Mouse (Mus musculus) intestine, embryonic 15.5 days (tissue): ENCODE measurements around the gene Lypd5. TPM values are rescaled to one million over a fixed set of nuclear protein-coding genes. Genes with fewer than 3 reads are reported as not detected.

Experiments used
- ATAC-seq: fragments of 200-750 bp; cut with Nextera tagmentation; 2 replicates; pipeline ENCODE4 v1.8.0; 2017; ENCODE audit warnings: moderate TSS enrichment, moderate library complexity
- H3K27ac ChIP-seq: fragments of 300-500 bp; sonication (generic); 2 replicates; pipeline ENCODE4 v1.5.1; 2015; ENCODE audit warnings: mild to moderate bottlenecking, inconsistent platforms
- H3K27me3 ChIP-seq: fragments of 300-500 bp; sonication (generic); replicated peaks from 2 replicates; pipeline ENCODE4 v1.6.1; 2015; ENCODE audit warnings: inconsistent platforms
- H3K36me3 ChIP-seq: fragments of 300-500 bp; sonication (generic); 2 replicates; pipeline ENCODE4 v1.6.1; 2015; ENCODE audit warnings: inconsistent platforms
- H3K4me1 ChIP-seq: fragments of 300-500 bp; sonication (generic); replicated peaks from 2 replicates; pipeline ENCODE4 v1.6.1; 2015; ENCODE audit warnings: inconsistent platforms
- H3K4me2 ChIP-seq: fragments of 300-500 bp; sonication (generic); replicated peaks from 2 replicates; pipeline ENCODE4 v1.6.1; 2015; ENCODE audit warnings: mild to moderate bottlenecking, inconsistent platforms
- H3K4me3 ChIP-seq: fragments of 300-500 bp; sonication (generic); replicated peaks from 2 replicates; pipeline ENCODE4 v1.5.1; 2015; ENCODE audit warnings: inconsistent platforms
- H3K9ac ChIP-seq: fragments of 300-500 bp; sonication (generic); 2 replicates; pipeline ENCODE4 v1.6.1; 2015; ENCODE audit warnings: inconsistent platforms
- H3K9me3 ChIP-seq: fragments of 300-500 bp; sonication (generic); 2 replicates; pipeline ENCODE4 v1.6.1; 2016; ENCODE audit warnings: inconsistent platforms
- WGBS: fragments of 180-500 bp; shearing (Covaris S2); methylation state at CpG from one replicate; pipeline ENCODE4 v1.1.7; 2015; 5-methylcytosine and 5-hydroxymethylcytosine counted together
- polyA plus RNA-seq: library from polyadenylated mRNA; unstranded; fragments of >200 nt; fragmentation: Nextera tagmentation; extraction: Ambion mirVana; gene quantifications from 2 replicates; pipeline ENCODE4 v1.2.1, GENCODE M21; 2015

Gene Lypd5
- polyA plus RNA-seq: not detected in 2 replicates

GRCm38 (mm10) chr7:24348896-24349295 is at the start of gene Lypd5:
Lypd5 (plus strand) TSS chr7:24349196.
- Histone ChIP-seq H3K27me3 (no peaks in the 10 kb centered on the region), H3K27ac (no peak within 1 kb of the TSS), H3K4me1 (no peaks in the 10 kb centered on the region), H3K9me3 (no peaks in the 10 kb centered on the region), H3K9ac (no peak within 1 kb of the TSS), H3K36me3 (no peaks in the 10 kb centered on the region), H3K4me3 (no peak within 1 kb of the TSS), H3K4me2 (no peak within 1 kb of the TSS)
- WGBS: 30% methylated on average over 6 of the region's 6 CpGs
- ATAC-seq: no peak

GRCm38 (mm10) chr7:24299823-24300481 is 49.0 kb upstream of the Lypd5 start:
- ATAC-seq: peak; percentile 37
- H3K27ac ChIP-seq: peak overlapping the region; percentile 92
- under 1% methylated on average over 18 of the region's 18 CpGs for WGBS

GRCm38 (mm10) chr7:24300771-24301282 is 48.2 kb upstream of the Lypd5 start, which contains the start of gene Zfp61:
Zfp61 (minus strand) TSS chr7:24301232.
- peak within 1 kb of the TSS; percentile 64 for H3K27ac ChIP-seq
- H3K4me2 ChIP-seq: peak within 1 kb of the TSS; percentile 86
- H3K9ac ChIP-seq: no peak within 1 kb of the TSS
- H3K4me3 ChIP-seq: peak within 1 kb of the TSS; percentile 71
- peak; percentile 78 for ATAC-seq
- H3K36me3 ChIP-seq: peaks cover 7% of the 10 kb centered on the region; the same call in 1 of the 2 replicates
- H3K4me1 ChIP-seq: 0 out of 2 replicates have a peak, but pooled peaks cover 9% of the 10 kb centered on the region
- 2% methylated on average over 13 of the region's 13 CpGs for WGBS
- H3K27me3 ChIP-seq: no peaks in the 10 kb centered on the region
- no peaks in the 10 kb centered on the region for H3K9me3 ChIP-seq

More at GRCm38 (mm10) chr7:24299823-24300481, 49.0 kb upstream of the Lypd5 start:
- H3K9ac ChIP-seq: 0 out of 2 replicates have a peak overlapping the region, but pooled peaks have one; percentile 40
- no peaks in the 10 kb centered on the region for H3K9me3 ChIP-seq
- no peaks in the 10 kb centered on the region for H3K27me3 ChIP-seq
- H3K36me3 ChIP-seq: peaks cover 10% of the 10 kb centered on the region; the same call in 1 of the 2 replicates
- 0 out of 2 replicates have a peak, but pooled peaks cover 9% of the 10 kb centered on the region for H3K4me1 ChIP-seq
- H3K4me2 ChIP-seq: peak overlapping the region; percentile 86
- peak overlapping the region; percentile 71 for H3K4me3 ChIP-seq

- WGBS: 24% methylated on average over 29 of the region's 29 CpGs
- ATAC-seq: peak; percentile 78
- H3K27ac ChIP-seq: peak overlapping the region; percentile 59
- H3K9ac ChIP-seq: peak overlapping the region; percentile 73
- H3K4me1 ChIP-seq: 0 out of 2 replicates have a peak, but pooled peaks cover 5% of the 10 kb centered on the region
- H3K9me3 ChIP-seq: no peaks in the 10 kb centered on the region
- H3K4me3 ChIP-seq: peak overlapping the region; percentile 64
- H3K36me3 ChIP-seq: 0 out of 2 replicates have a peak, but pooled peaks cover 3% of the 10 kb centered on the region
- peak overlapping the region; percentile 90 for H3K4me2 ChIP-seq
- H3K27me3 ChIP-seq: peaks cover 10% of the 10 kb centered on the region; the same call in 1 of the 2 replicates
Observed at GRCm38 (mm10) chr7:24315726-24316566, 33.0 kb upstream of the Lypd5 start.

GRCm38 (mm10) chr7:24316567-24317092 is 32.4 kb upstream of the Lypd5 start, which contains the start of gene Zfp94:
Zfp94 (minus strand) TSS chr7:24316666.
- Histone ChIP-seq H3K9ac (peak within 1 kb of the TSS; percentile 73), H3K4me2 (peak within 1 kb of the TSS; percentile 90), H3K36me3 (no peaks in the 10 kb centered on the region), H3K9me3 (no peaks in the 10 kb centered on the region), H3K27me3 (peaks cover 10% of the 10 kb centered on the region; the same call in 1 of the 2 replicates), H3K4me3 (peak within 1 kb of the TSS; percentile 64), H3K27ac (peak within 1 kb of the TSS; percentile 59), H3K4me1 (0 out of 2 replicates have a peak, but pooled peaks cover 5% of the 10 kb centered on the region)
- 1% methylated on average over 33 of the region's 33 CpGs for WGBS
- peak; percentile 98 for ATAC-seq

- Histone ChIP-seq H3K36me3 (no peaks in the 10 kb centered on the region), H3K4me2 (no peak overlapping the region), H3K9ac (no peak overlapping the region), H3K4me1 (0 out of 2 replicates have a peak, but pooled peaks cover 5% of the 10 kb centered on the region), H3K9me3 (no peaks in the 10 kb centered on the region), H3K27ac (no peak overlapping the region), H3K27me3 (peaks cover 10% of the 10 kb centered on the region; the same call in 1 of the 2 replicates), H3K4me3 (no peak overlapping the region)
- WGBS: 66% methylated on average over 6 of the region's 6 CpGs
- ATAC-seq: no peak
Observed at GRCm38 (mm10) chr7:24318942-24319341, 30.1 kb upstream of the Lypd5 start.

- H3K9ac ChIP-seq: no peak overlapping the region
- no peak for ATAC-seq
- H3K36me3 ChIP-seq: no peaks in the 10 kb centered on the region
- H3K4me1 ChIP-seq: no peaks in the 10 kb centered on the region
- H3K27me3 ChIP-seq: peaks cover 10% of the 10 kb centered on the region
- no peak overlapping the region for H3K27ac ChIP-seq
- H3K4me3 ChIP-seq: no peak overlapping the region
- 74% methylated on average over 4 of the region's 4 CpGs for WGBS
- H3K9me3 ChIP-seq: peaks cover 3% of the 10 kb centered on the region; the same call in 1 of the 2 replicates
- no peak overlapping the region for H3K4me2 ChIP-seq
Observed at GRCm38 (mm10) chr7:24322593-24322992, 26.4 kb upstream of the Lypd5 start.

GRCm38 (mm10) chr7:24325197-24325596 is 23.8 kb upstream of the Lypd5 start:
- ATAC-seq: no peak
- Histone ChIP-seq H3K4me2 (no peak overlapping the region), H3K27me3 (peaks cover 5% of the 10 kb centered on the region), H3K9me3 (peaks cover 3% of the 10 kb centered on the region; the same call in 1 of the 2 replicates), H3K4me3 (no peak overlapping the region), H3K4me1 (no peaks in the 10 kb centered on the region), H3K27ac (no peak overlapping the region), H3K36me3 (no peaks in the 10 kb centered on the region), H3K9ac (no peak overlapping the region)
- 95% methylated on average over 6 of the region's 6 CpGs for WGBS

- Histone ChIP-seq H3K4me3 (peak overlapping the region; percentile 11; the same call in 1 of the 2 replicates), H3K36me3 (no peaks in the 10 kb centered on the region), H3K9me3 (peaks cover 3% of the 10 kb centered on the region; the same call in 1 of the 2 replicates), H3K4me2 (peak overlapping the region; percentile 48), H3K9ac (no peak overlapping the region; the same call in 1 of the 2 replicates), H3K4me1 (no peaks in the 10 kb centered on the region), H3K27ac (no peak overlapping the region), H3K27me3 (peaks cover 5% of the 10 kb centered on the region)
- ATAC-seq: no peak
- 20% methylated on average over 13 of the region's 13 CpGs for WGBS
Observed at GRCm38 (mm10) chr7:24325675-24326128, 23.3 kb upstream of the Lypd5 start.

- no peak for ATAC-seq
- Histone ChIP-seq H3K9ac (no peak overlapping the region), H3K27ac (no peak overlapping the region), H3K9me3 (peaks cover 3% of the 10 kb centered on the region; the same call in 1 of the 2 replicates), H3K4me2 (peak overlapping the region; percentile 48), H3K27me3 (peaks cover 5% of the 10 kb centered on the region), H3K36me3 (no peaks in the 10 kb centered on the region), H3K4me3 (no peak overlapping the region), H3K4me1 (no peaks in the 10 kb centered on the region)
- WGBS: 51% methylated on average over 20 of the region's 20 CpGs
Observed at GRCm38 (mm10) chr7:24326273-24327135, 22.5 kb upstream of the Lypd5 start.
